In genomic region chr4:138748369-138749072, GRCm38 (mm10) we compare ENCODE assay signal across 8 mouse cellular contexts. TPM values are rescaled to one million over a fixed set of nuclear protein-coding genes. Genes with fewer than 3 reads are reported as not detected.
A peak's percentile ranks its signal among the peaks of the same experiment; 100 is the strongest.
DNase-seq lines count a peak whose midpoint lies in the region; ATAC-seq lines count a peak whose summit lies in the region.

No protein-coding gene starts in this region.

- H3K9me3 ChIP-seq in midbrain, embryonic 15.5 days, result no peaks in the 10 kb centered on the region

- H3K4me3 ChIP-seq in midbrain, embryonic 15.5 days, result no peak overlapping the region

- H3K36me3 ChIP-seq in midbrain, embryonic 15.5 days (replicated peaks), result no peaks in the 10 kb centered on the region

- H3K4me2 ChIP-seq in midbrain, embryonic 15.5 days, result no peak overlapping the region

- intact Hi-C loops in heart, postnatal 36 days (cut with DNase I), result loop anchor here (1.0 to 2.0 kb wide), 2 partner anchors 44 to 103 kb away; no protein-coding TSS in a partner anchor

- H3K9ac ChIP-seq in midbrain, embryonic 15.5 days, result no peak overlapping the region

- H3K27ac ChIP-seq in midbrain, embryonic 15.5 days, result no peak overlapping the region

- peak; percentile 69 for ATAC-seq in midbrain, embryonic 15.5 days (replicated peaks)

- peak; percentile 38 to 41 for DNase-seq in adrenal gland, adult 18-20 months (ENCODE audit: low spot score in 2 of 2)
- no peak for DNase-seq in adrenal gland, postnatal 4 days (ENCODE audit: low spot score in 2 of 2)
- peak; percentile 53 for DNase-seq in A20 (ENCODE audit: low read depth, low spot score)
- DNase-seq in cerebellum, postnatal 14 days, result peak; percentile 79 to 81
- DNase-seq in heart, postnatal 36 days, result peak; percentile 53 to 57
- peak; percentile 47 to 65 for DNase-seq in kidney, postnatal 4 days
- DNase-seq in thymus, postnatal 4 days, result peak; percentile 44

- H3K27me3 ChIP-seq in midbrain, embryonic 15.5 days (replicated peaks), result 0 out of 2 replicates have a peak, but pooled peaks cover 3% of the 10 kb centered on the region

- H3K4me1 ChIP-seq in midbrain, embryonic 15.5 days, result peaks cover 6% of the 10 kb centered on the region; the same call in 1 of the 2 replicates

- WGBS in midbrain, embryonic 15.5 days, result 56% methylated on average over 8 of the region's 8 CpGs

RNA-seq across cellular contexts. Expression of gene Pla2g2f, which starts 8.9 kb away (rescaled TPM):
- 10 to 100 TPM; 27.9 to 38.5 TPM for total RNA-seq in adrenal gland, adult 18-20 months (2021)
- 10 to 100 TPM in 1 of 2 experiments, 1 to 10 TPM in 1; 9.7 to 10.1 TPM for total RNA-seq in adrenal gland, postnatal 4 days (2021)
- total RNA-seq in heart, postnatal 36 days (2021), result under 1 TPM in 1 of 2 experiments, not detected in 1; 0.24 TPM
- 0.06 and 0.13 TPM in 2 replicates for polyA plus RNA-seq in midbrain, embryonic 15.5 days (2015; fragmentation: Nextera tagmentation; extraction: Ambion mirVana)

RNA-seq across cellular contexts. Expression of gene Ubxn10, which starts 11.6 kb away (rescaled TPM):
- total RNA-seq in adrenal gland, adult 18-20 months (2021), result under 1 TPM; 0.70 to 0.99 TPM
- total RNA-seq in adrenal gland, postnatal 4 days (2021), result 1 to 10 TPM; 1.8 to 2.4 TPM
- 1 to 10 TPM; 1.5 to 3.1 TPM for total RNA-seq in heart, postnatal 36 days (2021)
- polyA plus RNA-seq in midbrain, embryonic 15.5 days (2015; fragmentation: Nextera tagmentation; extraction: Ambion mirVana), result 4.3 and 4.7 TPM in 2 replicates

RNA-seq across cellular contexts. Expression of gene Pla2g2c, which starts 23.9 kb away (rescaled TPM):
- under 1 TPM in 1 of 2 experiments, not detected in 1; 0.19 TPM for total RNA-seq in adrenal gland, adult 18-20 months (2021)
- total RNA-seq in adrenal gland, postnatal 4 days (2021), result under 1 TPM; 0.42 to 0.73 TPM
- under 1 TPM in 1 of 2 experiments, not detected in 1; 0.31 TPM for total RNA-seq in heart, postnatal 36 days (2021)
- polyA plus RNA-seq in midbrain, embryonic 15.5 days (2015; fragmentation: Nextera tagmentation; extraction: Ambion mirVana), result 0.74 and 1.1 TPM in 2 replicates

RNA-seq across cellular contexts. Expression of gene Pla2g2d, which starts 27.0 kb away (rescaled TPM):
- total RNA-seq in adrenal gland, adult 18-20 months (2021), result 1 to 10 TPM; 1.3 to 2.5 TPM
- 1 to 10 TPM; 1.1 to 1.4 TPM for total RNA-seq in adrenal gland, postnatal 4 days (2021)
- total RNA-seq in heart, postnatal 36 days (2021), result under 1 TPM; 0.30 to 0.36 TPM
- polyA plus RNA-seq in midbrain, embryonic 15.5 days (2015; fragmentation: Nextera tagmentation; extraction: Ambion mirVana), result 0.10 and 0.31 TPM in 2 replicates

Comparison
In these comparisons a context has a peak if more than half of its experiments do, and no peak if none do; other contexts are left out.
1. DNase-seq: peak in adrenal gland, adult 18-20 months (2 of 2), A20 (single experiment), cerebellum, postnatal 14 days (2 of 2), heart, postnatal 36 days (2 of 2), kidney, postnatal 4 days (2 of 2) and thymus, postnatal 4 days (single experiment); none in adrenal gland, postnatal 4 days (0 of 2).
2. RNA of gene Pla2g2f, which starts 8.9 kb away (total RNA-seq): 27.9 to 38.5 TPM in adrenal gland, adult 18-20 months and 9.7 to 10.1 TPM in adrenal gland, postnatal 4 days; 0.24 TPM in heart, postnatal 36 days; every median in the first group is over 4 times any median in the second.